Mouse (Mus musculus): ENCODE data around the gene Phrf1. TPM values are rescaled to one million over a fixed set of nuclear protein-coding genes. Genes with fewer than 3 reads are reported as not detected.

The Phrf1 gene
- polyA plus RNA-seq, 2 experiments = 42.6 to 65.9 TPM

- Histone ChIP-seq H3K36me3 (ENCODE audit: control insufficient read depth, insufficient read depth, low read length) (no peaks in the 10 kb centered on the region), H3K9ac (ENCODE audit: low read depth, low read length, severe bottlenecking) (no peak overlapping the region), H3K4me3 (replicated peaks; ENCODE audit: low read length) (no peak overlapping the region), H3K27me3 (ENCODE audit: control insufficient read depth, insufficient read depth, low read length) (no peaks in the 10 kb centered on the region), H3K27ac (replicated peaks; ENCODE audit: low read depth, low read length) (no peak overlapping the region), H3K4me1 (ENCODE audit: control insufficient read depth, insufficient read depth, low read length) (0 out of 2 replicates have a peak, but pooled peaks cover 2% of the 10 kb centered on the region), H3K4me2 (replicated peaks; ENCODE audit: low read depth, low read length, severe bottlenecking) (no peak overlapping the region), H3K9me3 (ENCODE audit: control insufficient read depth, low read length) (no peaks in the 10 kb centered on the region)
- WGBS = 90% methylated on average over 4 of the region's 4 CpGs
- TF ChIP-seq POLR2A (IDR thresholded peaks at IDR 0.05; ENCODE audit: borderline replicate concordance, extremely low read depth, insufficient read depth, insufficient read length) = no peak
- no peak for ATAC-seq (ENCODE audit: low FRiP score, low read depth)
- DNase-seq (ENCODE audit: low spot score) = no peak
Observed at GRCm38 (mm10) chr7:141282756-141283155, 54.2 kb downstream of the Phrf1 start.

GRCm38 (mm10) chr7:141288042-141288441 is 59.5 kb downstream of the Phrf1 start:
- H3K9ac ChIP-seq (ENCODE audit: low read depth, low read length, severe bottlenecking) = no peak overlapping the region
- TF ChIP-seq POLR2A (IDR thresholded peaks at IDR 0.05; ENCODE audit: borderline replicate concordance, extremely low read depth, insufficient read depth, insufficient read length) = no peak
- DNase-seq (ENCODE audit: low spot score) (no peak), ATAC-seq (ENCODE audit: low FRiP score, low read depth) (no peak)
- no peak overlapping the region for H3K27ac ChIP-seq (replicated peaks; ENCODE audit: low read depth, low read length)
- no peaks in the 10 kb centered on the region for H3K9me3 ChIP-seq (ENCODE audit: control insufficient read depth, low read length)
- H3K27me3 ChIP-seq (ENCODE audit: control insufficient read depth, insufficient read depth, low read length) = peaks cover 16% of the 10 kb centered on the region
- H3K4me3 ChIP-seq (replicated peaks; ENCODE audit: low read length) = no peak overlapping the region
- 81% methylated on average over 3 of the region's 3 CpGs for WGBS
- H3K36me3 ChIP-seq (ENCODE audit: control insufficient read depth, insufficient read depth, low read length) = no peaks in the 10 kb centered on the region
- H3K4me1 ChIP-seq (ENCODE audit: control insufficient read depth, insufficient read depth, low read length) = peaks cover 4% of the 10 kb centered on the region; the same call in 1 of the 2 replicates
- H3K4me2 ChIP-seq (replicated peaks; ENCODE audit: low read depth, low read length, severe bottlenecking) = no peak overlapping the region

DNA sequence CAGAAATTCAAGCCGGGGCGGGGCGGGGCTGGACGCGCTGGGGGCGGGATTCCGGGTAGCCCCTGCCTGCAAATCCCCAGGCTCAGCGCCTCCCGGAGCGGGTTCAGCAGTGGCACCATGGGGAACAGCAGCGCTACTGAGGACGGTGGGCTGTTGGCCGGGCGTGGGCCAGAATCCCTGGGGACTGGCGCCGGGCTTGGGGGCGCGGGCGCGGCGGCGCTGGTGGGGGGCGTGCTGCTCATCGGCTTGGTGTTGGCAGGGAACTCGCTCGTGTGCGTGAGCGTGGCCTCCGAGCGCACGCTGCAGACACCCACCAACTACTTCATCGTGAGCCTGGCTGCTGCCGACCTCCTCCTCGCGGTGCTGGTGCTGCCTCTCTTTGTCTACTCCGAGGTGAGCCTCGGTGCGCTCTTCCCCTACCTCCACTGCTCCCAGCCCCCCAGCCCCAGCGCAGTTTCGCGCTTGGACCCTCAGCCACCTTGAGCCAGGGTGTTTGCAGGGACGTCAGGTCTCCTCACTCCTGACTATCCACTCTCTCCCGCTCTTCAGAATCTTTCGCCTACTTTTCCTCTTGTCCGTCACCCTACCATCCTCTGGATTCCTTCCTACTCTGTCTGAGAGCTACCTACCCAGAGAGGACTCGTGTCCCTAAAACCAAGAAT is 63.5 kb downstream of the Phrf1 start, which contains the start of gene Drd4:
TSS of gene Drd4 (plus strand) at position 86 of the 662 bp plus-strand sequence.
- ATAC-seq (ENCODE audit: low FRiP score, low read depth) = peak; percentile 38; the same call in 1 of the 2 replicates
- H3K4me3 ChIP-seq (replicated peaks; ENCODE audit: low read length) = peak within 1 kb of the TSS; percentile 55
- 2% methylated on average over 36 of the region's 46 CpGs for WGBS
- peaks cover 42% of the 10 kb centered on the region for H3K27me3 ChIP-seq (ENCODE audit: control insufficient read depth, insufficient read depth, low read length)
- H3K4me2 ChIP-seq (replicated peaks; ENCODE audit: low read depth, low read length, severe bottlenecking) = peak within 1 kb of the TSS; percentile 99
- H3K4me1 ChIP-seq (ENCODE audit: control insufficient read depth, insufficient read depth, low read length) = peaks cover 4% of the 10 kb centered on the region; the same call in 1 of the 2 replicates
- H3K9ac ChIP-seq (ENCODE audit: low read depth, low read length, severe bottlenecking) = peak within 1 kb of the TSS; percentile 63
- no peaks in the 10 kb centered on the region for H3K9me3 ChIP-seq (ENCODE audit: control insufficient read depth, low read length)
- H3K27ac ChIP-seq (replicated peaks; ENCODE audit: low read depth, low read length) = no peak within 1 kb of the TSS
- DNase-seq (ENCODE audit: low spot score) = peak; percentile 37
- TF ChIP-seq POLR2A (IDR thresholded peaks at IDR 0.05; ENCODE audit: borderline replicate concordance, extremely low read depth, insufficient read depth, insufficient read length) = no peak
- H3K36me3 ChIP-seq (ENCODE audit: control insufficient read depth, insufficient read depth, low read length) = 0 out of 2 replicates have a peak, but pooled peaks cover 4% of the 10 kb centered on the region

GRCm38 (mm10) chr7:141292583-141293388 is 64.2 kb downstream of the Phrf1 start:
- peak overlapping the region; percentile 99 for H3K4me2 ChIP-seq (replicated peaks; ENCODE audit: low read depth, low read length, severe bottlenecking)
- 46% methylated on average over 15 of the region's 15 CpGs for WGBS
- H3K36me3 ChIP-seq (ENCODE audit: control insufficient read depth, insufficient read depth, low read length) = 0 out of 2 replicates have a peak, but pooled peaks cover 11% of the 10 kb centered on the region
- H3K9ac ChIP-seq (ENCODE audit: low read depth, low read length, severe bottlenecking) = peak overlapping the region; percentile 63
- no peak for TF ChIP-seq POLR2A (IDR thresholded peaks at IDR 0.05; ENCODE audit: borderline replicate concordance, extremely low read depth, insufficient read depth, insufficient read length)
- H3K27me3 ChIP-seq (ENCODE audit: control insufficient read depth, insufficient read depth, low read length) = peaks cover 42% of the 10 kb centered on the region
- ATAC-seq (ENCODE audit: low FRiP score, low read depth) (no peak), DNase-seq (ENCODE audit: low spot score) (no peak)
- H3K4me3 ChIP-seq (replicated peaks; ENCODE audit: low read length) = peak overlapping the region; percentile 55
- no peak overlapping the region for H3K27ac ChIP-seq (replicated peaks; ENCODE audit: low read depth, low read length)
- H3K4me1 ChIP-seq (ENCODE audit: control insufficient read depth, insufficient read depth, low read length) = peaks cover 4% of the 10 kb centered on the region; the same call in 1 of the 2 replicates
- H3K9me3 ChIP-seq (ENCODE audit: control insufficient read depth, low read length) = no peaks in the 10 kb centered on the region

DNA sequence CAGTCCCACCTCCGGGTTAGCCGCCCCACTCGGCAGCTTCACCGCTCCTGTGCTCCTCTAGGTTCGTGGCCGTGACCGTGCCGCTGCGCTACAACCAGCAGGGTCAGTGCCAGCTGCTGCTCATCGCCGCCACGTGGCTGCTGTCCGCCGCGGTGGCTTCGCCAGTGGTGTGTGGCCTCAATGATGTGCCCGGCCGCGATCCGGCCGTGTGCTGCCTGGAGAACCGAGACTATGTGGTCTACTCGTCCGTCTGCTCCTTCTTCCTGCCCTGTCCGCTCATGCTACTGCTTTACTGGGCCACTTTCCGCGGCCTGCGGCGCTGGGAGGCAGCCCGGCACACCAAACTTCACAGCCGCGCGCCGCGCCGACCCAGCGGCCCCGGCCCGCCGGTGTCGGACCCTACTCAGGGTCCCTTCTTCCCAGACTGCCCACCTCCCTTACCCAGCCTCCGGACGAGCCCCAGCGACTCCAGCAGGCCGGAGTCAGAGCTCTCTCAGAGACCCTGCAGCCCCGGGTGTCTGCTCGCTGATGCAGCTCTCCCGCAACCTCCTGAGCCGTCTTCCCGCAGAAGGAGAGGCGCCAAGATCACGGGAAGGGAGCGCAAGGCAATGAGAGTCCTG is 65.4 kb downstream of the Phrf1 start:
- Histone ChIP-seq H3K4me2 (replicated peaks; ENCODE audit: low read depth, low read length, severe bottlenecking) (peak overlapping the region; percentile 79), H3K9me3 (ENCODE audit: control insufficient read depth, low read length) (no peaks in the 10 kb centered on the region), H3K27ac (replicated peaks; ENCODE audit: low read depth, low read length) (no peak overlapping the region), H3K36me3 (ENCODE audit: control insufficient read depth, insufficient read depth, low read length) (peaks cover 16% of the 10 kb centered on the region; the same call in 1 of the 2 replicates), H3K4me1 (ENCODE audit: control insufficient read depth, insufficient read depth, low read length) (peaks cover 4% of the 10 kb centered on the region; the same call in 1 of the 2 replicates), H3K9ac (ENCODE audit: low read depth, low read length, severe bottlenecking) (peak overlapping the region; percentile 53), H3K4me3 (replicated peaks; ENCODE audit: low read length) (peak overlapping the region; percentile 39), H3K27me3 (ENCODE audit: control insufficient read depth, insufficient read depth, low read length) (peaks cover 42% of the 10 kb centered on the region)
- ATAC-seq (ENCODE audit: low FRiP score, low read depth) (peak; percentile 10; the same call in 1 of the 2 replicates), DNase-seq (ENCODE audit: low spot score) (no peak)
- TF ChIP-seq POLR2A (IDR thresholded peaks at IDR 0.05; ENCODE audit: borderline replicate concordance, extremely low read depth, insufficient read depth, insufficient read length) = no peak
- WGBS = under 1% methylated on average over 31 of the region's 53 CpGs
